Mouse (Mus musculus): ENCODE results near the gene Rdh16f2.
"Not testable (repeated sequence)": the region's sequence is repeated elsewhere in the genome, so short reads cannot be mapped to it uniquely, and the experiment has no call there.

Rdh16f2 gene

DNA sequence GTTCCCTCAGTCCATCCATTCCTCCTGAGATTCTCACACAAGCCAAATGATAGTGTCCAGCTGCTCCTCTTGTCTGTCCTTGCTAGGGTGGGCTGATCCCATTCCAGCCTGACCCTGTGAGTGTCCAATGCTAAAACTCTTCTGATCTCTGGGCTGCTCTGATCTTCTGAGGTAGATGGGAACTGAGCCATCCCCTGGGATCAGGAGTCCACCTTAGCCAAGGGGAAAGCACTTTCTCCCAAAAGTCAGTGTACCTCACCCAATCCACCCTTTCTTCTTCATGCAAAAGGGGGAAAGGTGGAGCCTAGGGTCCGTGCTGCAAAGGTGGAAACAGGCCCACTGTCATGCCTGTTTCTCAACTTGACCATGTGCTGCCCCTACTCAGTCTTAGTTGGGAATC lies 25.2 kb downstream of the Rdh16f2 start:
- in situ Hi-C loops (cut with MboI, MseI) = no loop called here

- in situ Hi-C loops (cut with MboI, MseI) = not testable (repeated sequence)
Observed at GRCm38 (mm10) chr10:127893163-127894022, 27.1 kb downstream of the Rdh16f2 start.

DNA sequence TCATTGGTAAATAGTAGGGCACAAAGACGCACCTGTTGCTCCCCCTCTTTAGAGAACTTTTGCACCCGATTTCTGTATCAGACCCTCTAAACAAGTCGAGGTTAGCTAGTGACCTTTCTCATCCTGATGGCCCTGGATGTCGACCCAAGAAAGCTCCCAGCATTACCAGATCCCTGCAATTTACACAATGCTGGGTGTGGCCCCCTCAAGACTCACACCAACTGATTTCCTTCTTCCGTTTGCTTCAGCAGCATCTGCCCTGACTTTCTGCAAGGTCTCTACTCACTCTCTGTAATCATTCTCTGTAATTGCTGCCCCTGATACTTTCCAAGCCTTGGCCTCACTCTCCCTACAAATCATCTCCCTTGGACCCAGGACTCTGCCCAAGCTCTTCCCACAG lies 30.4 kb downstream of the Rdh16f2 start:
- in situ Hi-C loops (cut with MboI, MseI) = no loop called here

DNA sequence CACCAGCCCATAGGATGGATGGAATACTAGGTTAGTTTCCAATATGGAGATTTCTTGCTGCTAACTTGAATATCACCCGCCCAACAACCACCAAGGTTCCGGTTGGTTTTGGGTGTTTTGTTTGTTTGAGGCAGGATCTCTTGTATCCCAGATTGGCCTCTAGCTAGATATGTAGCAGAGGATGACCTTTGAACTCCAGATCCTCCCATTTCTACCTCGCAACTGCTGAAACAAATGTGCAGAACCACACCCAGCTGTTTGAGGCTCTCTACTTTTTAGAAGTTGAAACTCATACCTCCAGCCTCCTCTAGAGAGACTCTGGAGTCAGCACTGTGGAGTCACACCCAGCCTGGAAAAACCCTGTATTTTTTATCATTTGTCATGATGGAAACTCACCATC lies 31.2 kb downstream of the Rdh16f2 start:
- in situ Hi-C loops (cut with MboI, MseI) = no loop called here

DNA sequence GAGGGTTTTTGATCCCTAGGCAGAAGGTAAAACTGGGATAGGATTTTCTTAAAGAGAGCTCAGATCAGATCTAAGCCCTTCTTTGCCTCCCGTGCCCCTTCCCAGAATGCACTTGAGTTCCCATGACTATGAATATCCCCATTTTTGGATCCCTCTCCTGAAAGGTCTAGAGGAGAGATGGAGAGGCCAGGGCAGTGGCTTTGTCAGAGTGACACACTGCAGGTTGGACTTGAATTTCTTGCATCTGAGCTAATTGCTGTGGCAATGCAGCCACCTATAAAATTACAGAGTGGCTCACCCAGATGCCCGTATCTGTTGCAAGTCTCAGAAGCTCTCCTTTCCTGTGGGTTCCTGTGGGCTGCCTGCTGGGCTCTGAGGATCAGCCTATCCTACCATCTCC lies 31.9 kb downstream of the Rdh16f2 start, which contains the start of gene Sdr9c7:
Sdr9c7 (plus strand) TSS at position 301 of the 400 bp plus-strand sequence.
- in situ Hi-C loops (cut with MboI, MseI) = no loop called here

DNA sequence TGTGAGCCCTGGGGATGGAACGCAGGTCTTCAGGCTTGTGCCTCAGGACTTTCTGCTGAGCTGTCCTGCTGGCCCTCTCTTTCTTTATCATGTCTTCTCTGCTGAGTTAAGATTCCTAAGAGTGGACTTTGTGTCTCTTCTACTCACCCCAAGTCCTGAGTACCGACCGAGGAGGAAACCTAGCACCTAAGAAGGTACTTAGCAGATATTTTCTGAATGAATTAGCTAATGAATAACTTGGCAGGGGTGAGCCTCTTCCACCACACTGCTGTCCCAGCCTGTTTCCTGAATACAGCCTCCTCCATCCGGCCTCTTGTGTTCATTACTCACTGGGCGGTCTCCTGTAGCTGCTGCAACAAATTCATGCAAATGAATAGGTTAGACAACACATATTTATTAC lies 33.5 kb downstream of the Rdh16f2 start:
- in situ Hi-C loops (cut with MboI, MseI) = no loop called here

GRCm38 (mm10) chr10:127901751-127902150 lies 35.5 kb downstream of the Rdh16f2 start:
- in situ Hi-C loops (cut with MboI, MseI) = no loop called here

GRCm38 (mm10) chr10:127903116-127903515 lies 36.8 kb downstream of the Rdh16f2 start:
- in situ Hi-C loops (cut with MboI, MseI) = no loop called here

GRCm38 (mm10) chr10:127904718-127905446 lies 38.6 kb downstream of the Rdh16f2 start:
- in situ Hi-C loops (cut with MboI, MseI) = no loop called here

- in situ Hi-C loops (cut with MboI, MseI) = no loop called here
Observed at GRCm38 (mm10) chr10:127906138-127906537, 39.9 kb downstream of the Rdh16f2 start.

DNA sequence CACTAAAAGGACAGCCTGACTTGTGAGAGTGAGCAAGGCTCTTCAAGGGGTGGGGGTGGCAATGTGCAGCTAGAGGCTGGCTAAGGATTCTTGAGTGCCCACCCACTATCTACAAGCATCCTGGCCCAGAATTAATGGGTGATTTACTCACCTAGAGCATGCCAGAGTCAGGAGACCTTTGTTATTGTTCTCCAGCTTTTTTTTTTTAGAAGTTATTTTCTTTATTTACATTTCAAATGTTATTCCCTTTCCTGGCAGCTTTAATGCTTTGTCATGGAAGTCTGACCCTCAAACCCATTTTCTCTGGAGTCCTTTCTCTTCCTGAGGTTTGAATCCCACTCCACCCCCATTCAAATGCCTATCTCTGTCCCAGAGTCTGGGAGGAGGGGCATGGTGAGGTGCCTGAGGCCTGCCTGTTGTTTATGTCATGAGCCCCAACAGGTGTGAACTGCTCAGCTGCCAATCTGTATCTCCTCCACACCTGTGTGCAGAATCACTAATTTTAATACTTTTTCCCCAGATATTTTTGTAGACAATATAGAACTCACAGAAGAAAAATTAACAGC lies 41.2 kb downstream of the Rdh16f2 start:
- in situ Hi-C loops (cut with MboI, MseI) = no loop called here

- in situ Hi-C loops (cut with MboI, MseI) = no loop called here
Observed at GRCm38 (mm10) chr10:127915578-127915977, 49.3 kb downstream of the Rdh16f2 start.

- in situ Hi-C loops (cut with MboI, MseI) = not testable (repeated sequence)
Observed at GRCm38 (mm10) chr10:127917183-127917582, 50.9 kb downstream of the Rdh16f2 start.

- in situ Hi-C loops (cut with MboI, MseI) = no loop called here
Observed at GRCm38 (mm10) chr10:127917651-127918050, 51.4 kb downstream of the Rdh16f2 start.

GRCm38 (mm10) chr10:127922241-127922640 lies 56.0 kb downstream of the Rdh16f2 start:
- in situ Hi-C loops (cut with MboI, MseI) = no loop called here

DNA sequence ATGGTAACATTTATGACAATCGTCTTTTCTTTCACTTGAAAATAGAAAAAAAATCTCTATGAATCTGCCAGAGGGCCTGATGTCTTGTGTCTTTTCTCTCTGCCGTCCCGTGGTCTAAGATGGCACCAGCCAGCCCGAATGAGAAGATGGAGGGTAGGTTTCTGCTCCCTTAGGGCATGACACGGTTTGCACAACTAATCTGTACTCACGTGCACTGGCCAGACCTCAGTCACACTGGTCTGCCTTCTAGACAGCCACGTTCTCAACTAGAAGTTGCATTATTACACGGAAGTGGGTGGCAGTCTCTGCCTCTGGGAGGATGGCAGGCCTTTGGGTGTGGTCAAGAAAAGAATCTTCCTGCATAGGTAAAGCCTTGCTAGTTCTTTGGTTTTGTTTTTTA lies 56.8 kb downstream of the Rdh16f2 start:
- in situ Hi-C loops (cut with MboI, MseI) = no loop called here

DNA sequence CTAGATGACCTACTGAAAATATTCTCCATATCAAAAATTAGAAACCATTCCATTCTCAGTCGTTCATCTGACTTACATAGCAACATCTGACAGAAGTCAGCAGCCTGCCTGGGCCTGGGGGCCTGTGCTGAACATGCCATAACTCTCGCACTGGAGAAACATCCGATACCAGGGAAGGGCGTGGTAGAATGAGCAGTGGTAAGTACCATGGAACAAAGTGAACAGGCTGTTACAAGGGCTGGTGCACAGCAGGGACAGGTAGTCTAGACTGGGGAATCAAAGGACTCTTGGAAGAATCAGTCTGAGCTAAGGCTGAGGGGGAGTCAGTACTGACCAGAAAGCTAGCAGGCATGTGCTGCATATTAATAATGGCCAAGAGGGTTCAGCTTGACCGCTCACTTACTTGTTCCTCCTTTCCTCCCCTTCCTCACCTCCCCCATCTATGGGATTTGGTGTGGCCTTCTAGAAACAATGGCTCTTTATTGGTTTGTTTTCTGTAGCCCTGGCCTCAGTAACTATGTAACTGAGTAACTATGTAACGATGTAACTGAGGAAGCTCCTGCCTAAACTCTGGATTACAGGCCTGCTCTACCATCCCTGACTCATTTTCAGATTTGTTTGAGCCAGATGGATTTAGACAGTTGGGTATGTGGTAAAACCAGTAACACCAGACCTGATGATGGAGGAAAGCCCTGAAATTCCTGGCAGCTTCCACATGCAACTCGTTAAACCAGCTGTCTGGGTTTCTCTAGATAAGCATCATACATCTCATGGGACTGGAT lies 58.5 kb downstream of the Rdh16f2 start:
- in situ Hi-C loops (cut with MboI, MseI) = no loop called here
